Mouse (Mus musculus) CH12.LX (cell line): ENCODE data around the gene Defa35.
"Not testable (repeated sequence)": the region's sequence is repeated elsewhere in the genome, so short reads cannot be mapped to it uniquely, and the experiment has no call there.

Experiments
- CTCF ChIP-seq, 2 experiments: IDR thresholded peaks in 1 of 2; conservative IDR thresholded peaks in 1 of 2; 2 replicates each; pipeline ENCODE4 v1.5.1; 2011 to 2012; ENCODE audit warnings: low read depth in 2 of 2, low read length in 2 of 2, improper control_type of control experiment in 1 of 2, inconsistent platforms in 1 of 2, mild to moderate bottlenecking in 1 of 2, moderate library complexity in 1 of 2
- EP300 ChIP-seq: IDR thresholded peaks from 2 replicates; pipeline ENCODE4 v1.6.1; 2011; ENCODE audit warnings: low read length, improper control_type of control experiment
- JUND ChIP-seq: conservative IDR thresholded peaks from 2 replicates; pipeline ENCODE4 v1.6.1; 2011; ENCODE audit warnings: low read depth, low read length, improper control_type of control experiment
- MYC ChIP-seq: IDR thresholded peaks from 2 replicates; pipeline ENCODE4 v1.6.1; 2011; ENCODE audit warnings: low read depth, mild to moderate bottlenecking, improper control_type of control experiment, low read length
- POLR2A ChIP-seq: IDR thresholded peaks from 2 replicates; pipeline ENCODE4 v1.6.1; 2011; ENCODE audit warnings: low read depth, mild to moderate bottlenecking, improper control_type of control experiment, low read length
- USF1 ChIP-seq: IDR thresholded peaks from 2 replicates; pipeline ENCODE4 v1.6.1; 2014; ENCODE audit warnings: low read depth, mild to moderate bottlenecking, inconsistent platforms, low read length, improper control_type of control experiment
- ZNF384 ChIP-seq: IDR thresholded peaks from 2 replicates; pipeline ENCODE4 v1.6.1; 2012; ENCODE audit warnings: low read depth, low read length, improper control_type of control experiment, inconsistent platforms

DNA sequence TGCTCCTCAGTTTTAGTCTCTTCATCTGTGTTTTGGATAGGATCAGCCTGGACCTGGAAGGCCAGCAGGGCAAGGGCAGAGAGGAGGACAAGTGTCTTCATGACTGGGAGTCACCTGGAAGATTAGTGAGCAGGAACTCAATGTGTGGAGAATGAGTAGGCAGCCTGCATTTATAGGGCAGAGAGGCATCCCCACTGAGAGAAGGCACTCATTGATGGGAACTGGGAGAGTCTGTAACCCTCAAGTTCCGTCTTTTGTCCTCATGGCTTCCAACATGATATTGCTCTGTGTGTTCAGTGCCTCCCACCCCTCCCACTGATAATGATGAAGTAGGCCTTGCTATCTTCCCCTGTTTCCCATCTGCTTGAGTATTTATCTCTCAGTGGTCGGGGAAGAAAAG, 31.1 kb downstream of the Defa35 start, which contains the start of gene Gm14851:
- not testable (repeated sequence) for TF ChIP-seq USF1; CTCF (conservative IDR thresholded peaks at IDR 0.05 in 1 of 2, IDR thresholded peaks at IDR 0.05 in 1 of 2; ENCODE audit: low read depth in 2 of 2, low read length in 2 of 2); EP300; MYC; ZNF384; JUND; POLR2A
